Mouse (Mus musculus): ENCODE results near the gene Rfxap.
A peak's percentile ranks its signal among the peaks of the same experiment; 100 is the strongest.

Rfxap gene

GRCm38 (mm10) chr3:54764418-54764817 lies 43.2 kb downstream of the Rfxap start:
- Histone ChIP-seq H3K27me3 (ENCODE audit: insufficient read depth, low read length) (peaks cover 19% of the 10 kb centered on the region), H3K4me3 (replicated peaks; ENCODE audit: low read length) (no peak overlapping the region), H3K9me3 (ENCODE audit: low read length) (peaks cover 7% of the 10 kb centered on the region; the same call in 1 of the 2 replicates), H3K4me1 (replicated peaks; ENCODE audit: low read depth, low read length) (peaks cover 19% of the 10 kb centered on the region), H3K36me3 (ENCODE audit: insufficient read depth, low read length) (no peaks in the 10 kb centered on the region)
- no peak for TF ChIP-seq NANOG (IDR thresholded peaks at IDR 0.05; ENCODE audit: borderline replicate concordance, low read length)
- no peak for TF ChIP-seq POU5F1 (IDR thresholded peaks at IDR 0.05; ENCODE audit: borderline replicate concordance, low read length)
- TF ChIP-seq CTCF (conservative IDR thresholded peaks at IDR 0.05; ENCODE audit: low read length): no peak

DNA sequence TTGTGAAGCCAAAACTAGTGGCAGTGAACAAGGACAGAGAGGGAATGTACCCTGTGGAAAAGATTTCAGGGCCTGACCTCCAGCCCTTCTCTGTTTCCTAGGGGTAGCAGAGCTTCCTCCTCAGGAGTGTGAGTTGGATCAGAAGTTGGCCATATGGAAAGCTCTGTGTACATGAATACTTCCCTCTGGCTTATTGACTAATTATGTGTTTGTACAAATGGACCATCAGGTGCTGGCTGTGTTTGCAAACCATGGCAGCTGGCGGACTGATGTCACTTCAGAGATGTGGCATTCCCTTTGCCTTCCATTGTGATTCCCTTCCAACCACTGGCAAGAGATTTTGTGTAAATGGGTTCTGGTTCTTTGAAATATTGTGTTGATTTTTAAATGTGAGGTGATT lies 46.3 kb downstream of the Rfxap start:
- Histone ChIP-seq H3K4me1 (replicated peaks; ENCODE audit: low read depth, low read length) (peaks cover 14% of the 10 kb centered on the region), H3K27me3 (ENCODE audit: insufficient read depth, low read length) (peaks cover 32% of the 10 kb centered on the region), H3K36me3 (ENCODE audit: insufficient read depth, low read length) (no peaks in the 10 kb centered on the region), H3K4me3 (replicated peaks; ENCODE audit: low read length) (no peak overlapping the region), H3K9me3 (ENCODE audit: low read length) (peaks cover 7% of the 10 kb centered on the region; the same call in 1 of the 2 replicates)
- TF ChIP-seq CTCF (conservative IDR thresholded peaks at IDR 0.05; ENCODE audit: low read length) (no peak), NANOG (IDR thresholded peaks at IDR 0.05; ENCODE audit: borderline replicate concordance, low read length) (no peak), POU5F1 (IDR thresholded peaks at IDR 0.05; ENCODE audit: borderline replicate concordance, low read length) (no peak)

- H3K4me3 ChIP-seq (replicated peaks; ENCODE audit: low read length): no peak overlapping the region
- no peaks in the 10 kb centered on the region for H3K36me3 ChIP-seq (ENCODE audit: insufficient read depth, low read length)
- peaks cover 21% of the 10 kb centered on the region for H3K4me1 ChIP-seq (replicated peaks; ENCODE audit: low read depth, low read length)
- H3K9me3 ChIP-seq (ENCODE audit: low read length): peaks cover 4% of the 10 kb centered on the region; the same call in 1 of the 2 replicates
- peaks cover 39% of the 10 kb centered on the region for H3K27me3 ChIP-seq (ENCODE audit: insufficient read depth, low read length)
- TF ChIP-seq POU5F1 (IDR thresholded peaks at IDR 0.05; ENCODE audit: borderline replicate concordance, low read length): no peak
- no peak for TF ChIP-seq NANOG (IDR thresholded peaks at IDR 0.05; ENCODE audit: borderline replicate concordance, low read length)
- TF ChIP-seq CTCF (conservative IDR thresholded peaks at IDR 0.05; ENCODE audit: low read length): no peak
Measured at GRCm38 (mm10) chr3:54760321-54761115, 47.1 kb downstream of the Rfxap start.

GRCm38 (mm10) chr3:54759211-54759610 lies 48.4 kb downstream of the Rfxap start:
- Histone ChIP-seq H3K4me1 (replicated peaks; ENCODE audit: low read depth, low read length) (peaks cover 15% of the 10 kb centered on the region), H3K27me3 (ENCODE audit: insufficient read depth, low read length) (peaks cover 47% of the 10 kb centered on the region), H3K4me3 (replicated peaks; ENCODE audit: low read length) (no peak overlapping the region), H3K9me3 (ENCODE audit: low read length) (peaks cover 4% of the 10 kb centered on the region; the same call in 1 of the 2 replicates), H3K36me3 (ENCODE audit: insufficient read depth, low read length) (no peaks in the 10 kb centered on the region)
- TF ChIP-seq NANOG (IDR thresholded peaks at IDR 0.05; ENCODE audit: borderline replicate concordance, low read length): no peak
- no peak for TF ChIP-seq CTCF (conservative IDR thresholded peaks at IDR 0.05; ENCODE audit: low read length)
- no peak for TF ChIP-seq POU5F1 (IDR thresholded peaks at IDR 0.05; ENCODE audit: borderline replicate concordance, low read length)

DNA sequence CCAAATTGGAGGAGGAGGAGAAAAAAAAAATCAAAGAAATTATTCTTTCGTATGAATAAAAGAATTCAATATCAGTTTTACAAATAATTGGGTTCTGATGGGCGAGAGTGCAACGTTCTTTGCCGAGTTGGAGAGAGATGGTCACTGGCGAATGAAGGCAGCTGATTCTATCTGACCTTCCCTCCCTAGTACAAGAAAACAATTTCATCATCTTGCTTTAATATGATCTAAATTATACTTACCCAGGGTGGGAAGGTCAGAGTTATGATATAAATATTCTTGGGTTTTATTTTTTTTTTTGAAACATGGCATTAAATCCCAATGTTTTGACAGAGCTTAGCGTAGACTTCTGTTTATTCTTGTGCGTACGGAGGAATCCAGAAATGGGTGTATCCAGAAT lies 50.1 kb downstream of the Rfxap start:
- peaks cover 59% of the 10 kb centered on the region for H3K27me3 ChIP-seq (ENCODE audit: insufficient read depth, low read length)
- TF ChIP-seq CTCF (conservative IDR thresholded peaks at IDR 0.05; ENCODE audit: low read length): no peak
- peaks cover 9% of the 10 kb centered on the region for H3K4me1 ChIP-seq (replicated peaks; ENCODE audit: low read depth, low read length)
- peaks cover 1% of the 10 kb centered on the region; the same call in 1 of the 2 replicates for H3K9me3 ChIP-seq (ENCODE audit: low read length)
- H3K36me3 ChIP-seq (ENCODE audit: insufficient read depth, low read length): no peaks in the 10 kb centered on the region
- H3K4me3 ChIP-seq (replicated peaks; ENCODE audit: low read length): no peak overlapping the region

- peaks cover 9% of the 10 kb centered on the region for H3K4me1 ChIP-seq (replicated peaks; ENCODE audit: low read depth, low read length)
- 0 out of 2 replicates have a peak, but pooled peaks cover 1% of the 10 kb centered on the region for H3K36me3 ChIP-seq (ENCODE audit: insufficient read depth, low read length)
- peak overlapping the region; percentile 84 for H3K4me3 ChIP-seq (replicated peaks; ENCODE audit: low read length)
- no peak for TF ChIP-seq CTCF (conservative IDR thresholded peaks at IDR 0.05; ENCODE audit: low read length)
- TF ChIP-seq NANOG (IDR thresholded peaks at IDR 0.05; ENCODE audit: borderline replicate concordance, low read length): no peak
- TF ChIP-seq POU5F1 (IDR thresholded peaks at IDR 0.05; ENCODE audit: borderline replicate concordance, low read length): no peak
- peaks cover 60% of the 10 kb centered on the region for H3K27me3 ChIP-seq (ENCODE audit: insufficient read depth, low read length)
- no peaks in the 10 kb centered on the region for H3K9me3 ChIP-seq (ENCODE audit: low read length)
Measured at GRCm38 (mm10) chr3:54756058-54756457, 51.5 kb downstream of the Rfxap start.

GRCm38 (mm10) chr3:54755145-54756041 lies 52.2 kb downstream of the Rfxap start, which contains the start of gene Smad9:
Smad9 (plus strand) TSS chr3:54755582.
- H3K27me3 ChIP-seq (ENCODE audit: insufficient read depth, low read length): peaks cover 58% of the 10 kb centered on the region
- no peak for TF ChIP-seq CTCF (conservative IDR thresholded peaks at IDR 0.05; ENCODE audit: low read length)
- no peak for TF ChIP-seq NANOG (IDR thresholded peaks at IDR 0.05; ENCODE audit: borderline replicate concordance, low read length)
- TF ChIP-seq POU5F1 (IDR thresholded peaks at IDR 0.05; ENCODE audit: borderline replicate concordance, low read length): no peak

GRCm38 (mm10) chr3:54753411-54753810 lies 54.2 kb downstream of the Rfxap start:
- TF ChIP-seq POU5F1 (IDR thresholded peaks at IDR 0.05; ENCODE audit: borderline replicate concordance, low read length) (no peak), CTCF (conservative IDR thresholded peaks at IDR 0.05; ENCODE audit: low read length) (no peak), NANOG (IDR thresholded peaks at IDR 0.05; ENCODE audit: borderline replicate concordance, low read length) (no peak)
- peaks cover 58% of the 10 kb centered on the region for H3K27me3 ChIP-seq (ENCODE audit: insufficient read depth, low read length)
- peaks cover 9% of the 10 kb centered on the region for H3K4me1 ChIP-seq (replicated peaks; ENCODE audit: low read depth, low read length)
- no peaks in the 10 kb centered on the region for H3K9me3 ChIP-seq (ENCODE audit: low read length)
- no peak overlapping the region for H3K4me3 ChIP-seq (replicated peaks; ENCODE audit: low read length)
- H3K36me3 ChIP-seq (ENCODE audit: insufficient read depth, low read length): peaks cover 27% of the 10 kb centered on the region

More at GRCm38 (mm10) chr3:54755145-54756041, 52.2 kb downstream of the Rfxap start, which contains the start of gene Smad9:
- Histone ChIP-seq H3K9me3 (ENCODE audit: low read length) (no peaks in the 10 kb centered on the region), H3K4me1 (replicated peaks; ENCODE audit: low read depth, low read length) (peaks cover 9% of the 10 kb centered on the region), H3K36me3 (ENCODE audit: insufficient read depth, low read length) (peaks cover 7% of the 10 kb centered on the region), H3K4me3 (replicated peaks; ENCODE audit: low read length) (peak within 1 kb of the TSS; percentile 84)
